Mouse (Mus musculus) ES-E14 (cell line): Measurements from ENCODE around the gene Zfp986. TPM values are rescaled to one million over a fixed set of nuclear protein-coding genes. Genes with fewer than 3 reads are reported as not detected.
A peak's percentile ranks its signal among the peaks of the same experiment; 100 is the strongest.
"Not testable (repeated sequence)": the region's sequence is repeated elsewhere in the genome, so short reads cannot be mapped to it uniquely, and the experiment has no call there.

Experiments
- DNase-seq: peaks from one replicate; pipeline ENCODE4 v3.0.0-alpha.2; 2013; ENCODE audit warnings: low read depth, low spot score
- H3K27ac ChIP-seq: 2 replicates; pipeline ENCODE4 v1.5.1; 2012; ENCODE audit warnings: low read depth, mild to moderate bottlenecking, low read length, moderate library complexity, mixed read lengths; ENCODE audit not compliant: poor library complexity, insufficient read depth, severe bottlenecking
- H3K36me3 ChIP-seq: 2 replicates; pipeline ENCODE4 v1.6.1; 2012; ENCODE audit warnings: mild to moderate bottlenecking, low read length, moderate library complexity, mixed read lengths; ENCODE audit not compliant: control insufficient read depth, poor library complexity, insufficient read depth, severe bottlenecking
- H3K4me1 ChIP-seq, 2 experiments: fragments of 150-350 bp in 1 of 2; sonication (generic) in 1 of 2; 2 replicates each; pipeline ENCODE4 v1.6.1; 2012; ENCODE audit warnings: low read length in 2 of 2, mild to moderate bottlenecking in 1 of 2, mixed read lengths in 1 of 2; ENCODE audit not compliant: control insufficient read depth in 2 of 2, insufficient read depth in 2 of 2, poor library complexity in 1 of 2
- H3K4me3 ChIP-seq, 2 experiments: fragments of 150-350 bp in 1 of 2; sonication (generic) in 1 of 2; 2 replicates each; pipeline ENCODE4 v1.5.1; 2012; ENCODE audit warnings: low read length in 2 of 2, low read depth in 1 of 2, mild to moderate bottlenecking in 1 of 2, mixed read lengths in 1 of 2; ENCODE audit not compliant: insufficient read depth in 1 of 2, poor library complexity in 1 of 2, severe bottlenecking in 1 of 2
- H3K9ac ChIP-seq: 2 replicates; pipeline ENCODE4 v1.6.1; 2012; ENCODE audit warnings: low read depth, mild to moderate bottlenecking, low read length, mixed read lengths; ENCODE audit not compliant: poor library complexity, insufficient read depth, severe bottlenecking
- H3K9me3 ChIP-seq: fragments of 150-350 bp; sonication (generic); 2 replicates; pipeline ENCODE4 v1.6.1; 2012; ENCODE audit warnings: low read depth, mild to moderate bottlenecking, low read length; ENCODE audit not compliant: control insufficient read depth, insufficient read depth
- in situ Hi-C, 2 experiments: fragments of 600-800 bp; cut with MboI; formaldehyde crosslinking; loops; one replicate each; pipeline ENCODE4 v1.15.1; 2025; ENCODE audit warnings: low sequenced_read_pairs in 2 of 2, inconsistent platforms in 1 of 2; ENCODE audit not compliant: unreplicated experiment in 2 of 2
- total RNA-seq: library from RNA; depleted of rRNA; stranded (reverse); fragments of 300-350 nt; gene quantifications from 2 replicates; pipeline ENCODE4 v1.2.3, GENCODE M21; 2012; rRNA removed

The Zfp986 gene
- total RNA-seq, 1 experiment = 15.7 TPM

- H3K4me1 ChIP-seq, H3K9me3 ChIP-seq, H3K36me3 ChIP-seq, H3K4me3 ChIP-seq, in situ Hi-C loops, H3K27ac ChIP-seq, H3K9ac ChIP-seq, DNase-seq: not testable (repeated sequence)
Observed at GRCm38 (mm10) chr4:145848891-145849214, 19.7 kb upstream of the Zfp986 start.

GRCm38 (mm10) chr4:145851421-145851820 is 17.2 kb upstream of the Zfp986 start:
- H3K36me3 ChIP-seq, H3K4me3 ChIP-seq, DNase-seq, H3K9me3 ChIP-seq, in situ Hi-C loops, H3K27ac ChIP-seq, H3K4me1 ChIP-seq, H3K9ac ChIP-seq: not testable (repeated sequence)

- DNase-seq = peak; percentile 62
- H3K4me3 ChIP-seq = peak overlapping the region; percentile 40 to 42
- in situ Hi-C loops = not testable (repeated sequence)
Observed at GRCm38 (mm10) chr4:145863872-145864271, 4.7 kb upstream of the Zfp986 start.

More at GRCm38 (mm10) chr4:145863872-145864271, 4.7 kb upstream of the Zfp986 start:
- H3K4me1 ChIP-seq, H3K9ac ChIP-seq, H3K27ac ChIP-seq, H3K36me3 ChIP-seq, H3K9me3 ChIP-seq: not testable (repeated sequence)

Other genes starting within 250 kb of the Zfp986 start
- 204 and 240 TPM in 2 replicates for gene Zfp980, start 198.1 kb upstream of the Zfp986 start, total RNA-seq
- 61.8 and 64.7 TPM in 2 replicates for gene Zfp987, start 228.5 kb downstream of the Zfp986 start, total RNA-seq